Mouse (Mus musculus) kidney, embryonic 14.5 days (tissue): Measurements from ENCODE around the gene Tpo. TPM values are rescaled to one million over a fixed set of nuclear protein-coding genes. Genes with fewer than 3 reads are reported as not detected.

Source experiments
- ATAC-seq: fragments of 200-750 bp; cut with Nextera tagmentation; 2 replicates; pipeline ENCODE4 v1.8.0; 2017; ENCODE audit warnings: moderate number of reproducible peaks, mild to moderate bottlenecking, moderate TSS enrichment, moderate library complexity; ENCODE audit not compliant: low FRiP score, low TSS enrichment
- H3K27ac ChIP-seq: fragments of 300-500 bp; sonication (generic); 2 replicates; pipeline ENCODE4 v1.5.1; 2014; ENCODE audit warnings: low read depth, mild to moderate bottlenecking, low read length, moderate library complexity, mixed read lengths
- H3K27me3 ChIP-seq: fragments of 300-500 bp; sonication (generic); 2 replicates; pipeline ENCODE4 v1.6.1; 2014; ENCODE audit warnings: mild to moderate bottlenecking, low read length; ENCODE audit not compliant: control insufficient read depth, insufficient read depth
- H3K36me3 ChIP-seq: fragments of 300-500 bp; sonication (generic); 2 replicates; pipeline ENCODE4 v1.6.1; 2014; ENCODE audit warnings: low read length, mixed read lengths; ENCODE audit not compliant: control insufficient read depth, insufficient read depth
- H3K4me1 ChIP-seq: fragments of 300-500 bp; sonication (generic); 2 replicates; pipeline ENCODE4 v1.6.1; 2014; ENCODE audit warnings: low read length, mixed read lengths; ENCODE audit not compliant: control insufficient read depth, insufficient read depth
- H3K4me2 ChIP-seq: fragments of 300-500 bp; sonication (generic); replicated peaks from 2 replicates; pipeline ENCODE4 v1.6.1; 2014; ENCODE audit warnings: low read depth, mild to moderate bottlenecking, low read length
- H3K4me3 ChIP-seq: fragments of 300-500 bp; sonication (generic); 2 replicates; pipeline ENCODE4 v1.5.1; 2014; ENCODE audit warnings: mild to moderate bottlenecking, low read length
- H3K9ac ChIP-seq: fragments of 300-500 bp; sonication (generic); 2 replicates; pipeline ENCODE4 v1.6.1; 2014; ENCODE audit warnings: low read depth, mild to moderate bottlenecking, low read length, moderate library complexity
- H3K9me3 ChIP-seq: fragments of 300-500 bp; sonication (generic); 2 replicates; pipeline ENCODE4 v1.6.1; 2016; ENCODE audit warnings: low read length; ENCODE audit not compliant: control insufficient read depth
- WGBS: fragments of 180-500 bp; shearing (Covaris S2); extraction: QIAGEN DNeasy Blood & Tissue Kit; methylation state at CpG from one replicate; pipeline ENCODE4 v1.1.7; 2014; 5-methylcytosine and 5-hydroxymethylcytosine counted together
- polyA plus RNA-seq: library from polyadenylated mRNA; unstranded; fragments of >200 nt; fragmentation: Nextera tagmentation; extraction: Ambion mirVana; gene quantifications from 2 replicates; pipeline ENCODE4 v1.2.1, GENCODE M21; 2014

Gene Tpo
- polyA plus RNA-seq, 1 experiment from 2014 or later: not detected

GRCm38 (mm10) chr12:30102891-30103565 lies 29.4 kb downstream of the Tpo start:
- no peak for ATAC-seq
- no peaks in the 10 kb centered on the region for H3K4me1 ChIP-seq
- no peak overlapping the region for H3K27ac ChIP-seq
- no peaks in the 10 kb centered on the region for H3K36me3 ChIP-seq
- 37% methylated on average over 29 of the region's 29 CpGs for WGBS
- no peaks in the 10 kb centered on the region for H3K9me3 ChIP-seq
- H3K9ac ChIP-seq: no peak overlapping the region
- H3K4me2 ChIP-seq: no peak overlapping the region
- no peaks in the 10 kb centered on the region for H3K27me3 ChIP-seq
- no peak overlapping the region for H3K4me3 ChIP-seq

- no peaks in the 10 kb centered on the region for H3K9me3 ChIP-seq
- H3K4me3 ChIP-seq: no peak overlapping the region
- no peaks in the 10 kb centered on the region for H3K4me1 ChIP-seq
- H3K36me3 ChIP-seq: no peaks in the 10 kb centered on the region
- no peak overlapping the region for H3K27ac ChIP-seq
- H3K27me3 ChIP-seq: no peaks in the 10 kb centered on the region
- WGBS: 88% methylated on average over 5 of the region's 5 CpGs
- no peak overlapping the region for H3K9ac ChIP-seq
- H3K4me2 ChIP-seq: no peak overlapping the region
- no peak for ATAC-seq
Measured at GRCm38 (mm10) chr12:30092081-30092480, 40.3 kb downstream of the Tpo start.

GRCm38 (mm10) chr12:30083971-30084370 lies 48.5 kb downstream of the Tpo start:
- no peaks in the 10 kb centered on the region for H3K4me1 ChIP-seq
- 71% methylated on average over 3 of the region's 3 CpGs for WGBS
- H3K27me3 ChIP-seq: no peaks in the 10 kb centered on the region
- no peak overlapping the region for H3K4me3 ChIP-seq
- ATAC-seq: no peak
- no peak overlapping the region for H3K9ac ChIP-seq
- H3K9me3 ChIP-seq: no peaks in the 10 kb centered on the region
- H3K4me2 ChIP-seq: no peak overlapping the region
- no peaks in the 10 kb centered on the region for H3K36me3 ChIP-seq
- no peak overlapping the region for H3K27ac ChIP-seq

GRCm38 (mm10) chr12:30077056-30077455 lies 55.4 kb downstream of the Tpo start:
- H3K4me3 ChIP-seq: no peak overlapping the region
- 89% methylated on average over 11 of the region's 11 CpGs for WGBS
- H3K4me1 ChIP-seq: no peaks in the 10 kb centered on the region
- no peaks in the 10 kb centered on the region for H3K36me3 ChIP-seq
- no peak for ATAC-seq
- no peak overlapping the region for H3K9ac ChIP-seq
- no peaks in the 10 kb centered on the region for H3K27me3 ChIP-seq
- H3K4me2 ChIP-seq: no peak overlapping the region
- H3K9me3 ChIP-seq: no peaks in the 10 kb centered on the region
- H3K27ac ChIP-seq: no peak overlapping the region

- WGBS: 66% methylated on average over 2 of the region's 2 CpGs
- H3K9ac ChIP-seq: no peak overlapping the region
- ATAC-seq: no peak
- H3K27me3 ChIP-seq: no peaks in the 10 kb centered on the region
- no peak overlapping the region for H3K27ac ChIP-seq
- H3K9me3 ChIP-seq: no peaks in the 10 kb centered on the region
- no peaks in the 10 kb centered on the region for H3K36me3 ChIP-seq
- H3K4me1 ChIP-seq: no peaks in the 10 kb centered on the region
- no peak overlapping the region for H3K4me3 ChIP-seq
- H3K4me2 ChIP-seq: no peak overlapping the region
Measured at GRCm38 (mm10) chr12:30076316-30076715, 56.1 kb downstream of the Tpo start.

GRCm38 (mm10) chr12:30069321-30069720 lies 63.1 kb downstream of the Tpo start:
- Histone ChIP-seq H3K27me3 (no peaks in the 10 kb centered on the region; the same call in 1 of the 2 replicates), H3K9ac (no peak overlapping the region), H3K4me1 (0 out of 2 replicates have a peak, but pooled peaks cover 3% of the 10 kb centered on the region), H3K4me3 (no peak overlapping the region), H3K9me3 (no peaks in the 10 kb centered on the region), H3K4me2 (no peak overlapping the region), H3K36me3 (no peaks in the 10 kb centered on the region), H3K27ac (no peak overlapping the region)
- 36% methylated on average over 2 of the region's 2 CpGs for WGBS
- peak; percentile 49; the same call in 1 of the 2 replicates for ATAC-seq

- no peak overlapping the region for H3K4me3 ChIP-seq
- H3K4me1 ChIP-seq: 0 out of 2 replicates have a peak, but pooled peaks cover 3% of the 10 kb centered on the region
- H3K27me3 ChIP-seq: no peaks in the 10 kb centered on the region; the same call in 1 of the 2 replicates
- no peak overlapping the region for H3K27ac ChIP-seq
- WGBS: 66% methylated on average over 2 of the region's 2 CpGs
- no peaks in the 10 kb centered on the region for H3K36me3 ChIP-seq
- H3K9me3 ChIP-seq: no peaks in the 10 kb centered on the region
- no peak for ATAC-seq
- H3K4me2 ChIP-seq: no peak overlapping the region
- H3K9ac ChIP-seq: no peak overlapping the region
Measured at GRCm38 (mm10) chr12:30067806-30068205, 64.6 kb downstream of the Tpo start.

- 30% methylated on average over 6 of the region's 6 CpGs for WGBS
- no peak overlapping the region for H3K4me3 ChIP-seq
Measured at GRCm38 (mm10) chr12:30062118-30062505, 70.3 kb downstream of the Tpo start.

GRCm38 (mm10) chr12:30061503-30062117 lies 70.8 kb downstream of the Tpo start:
- WGBS: 29% methylated on average over 1 of the region's 1 CpGs
- H3K36me3 ChIP-seq: no peaks in the 10 kb centered on the region
- H3K9ac ChIP-seq: no peak overlapping the region
- no peak overlapping the region for H3K4me2 ChIP-seq
- ATAC-seq: no peak
- no peak overlapping the region for H3K4me3 ChIP-seq
- no peaks in the 10 kb centered on the region for H3K9me3 ChIP-seq
- no peaks in the 10 kb centered on the region for H3K4me1 ChIP-seq
- H3K27me3 ChIP-seq: no peaks in the 10 kb centered on the region; the same call in 1 of the 2 replicates
- H3K27ac ChIP-seq: no peak overlapping the region

More at GRCm38 (mm10) chr12:30062118-30062505, 70.3 kb downstream of the Tpo start:
- H3K4me1 ChIP-seq: no peaks in the 10 kb centered on the region
- H3K4me2 ChIP-seq: no peak overlapping the region
- no peak for ATAC-seq
- H3K36me3 ChIP-seq: no peaks in the 10 kb centered on the region
- no peaks in the 10 kb centered on the region; the same call in 1 of the 2 replicates for H3K27me3 ChIP-seq
- H3K9me3 ChIP-seq: no peaks in the 10 kb centered on the region
- H3K27ac ChIP-seq: no peak overlapping the region
- H3K9ac ChIP-seq: no peak overlapping the region
